Mouse (Mus musculus) MEL-GATA-1-ER (cell line): ENCODE results near the gene Olfr314.
"Not testable (repeated sequence)": the region's sequence is repeated elsewhere in the genome, so short reads cannot be mapped to it uniquely, and the experiment has no call there.

Experiments
- DNase-seq: peaks from one replicate; pipeline ENCODE4 v3.0.0-alpha.2; 2012; ENCODE audit warnings: low read depth; ENCODE audit errors: extremely low read depth

The Olfr314 gene

DNA sequence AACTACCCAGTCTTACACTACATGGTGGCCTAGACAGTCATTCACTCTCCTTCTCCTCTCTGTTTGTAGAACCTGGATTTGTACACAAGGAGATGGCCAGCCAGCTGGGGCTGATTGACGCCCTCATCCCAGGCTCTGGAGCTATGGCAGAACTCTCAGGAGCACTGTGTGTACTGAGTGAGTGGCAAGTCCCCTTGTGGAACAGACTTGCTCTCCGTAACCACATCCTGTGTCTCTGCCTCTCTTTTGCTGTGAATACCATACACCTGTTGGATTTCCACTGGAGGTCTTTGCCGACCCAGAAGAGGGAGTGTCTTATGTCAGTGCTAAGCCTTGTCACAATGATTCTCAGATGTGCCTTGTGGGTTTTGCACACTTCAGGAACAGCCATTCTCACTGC lies 49.8 kb downstream of the Olfr314 start:
- not testable (repeated sequence) for DNase-seq
